Mouse (Mus musculus) G1E (cell line): ENCODE results near the gene Nelfb.

Experiments
- CTCF ChIP-seq: IDR thresholded peaks from 2 replicates; pipeline ENCODE4 v1.5.1; 2012; ENCODE audit warnings: low read depth, low read length, inconsistent platforms, mixed read lengths
- GATA1 ChIP-seq: IDR thresholded peaks from 2 replicates; pipeline ENCODE4 v1.6.1; 2012; ENCODE audit warnings: borderline replicate concordance, low read length, inconsistent platforms, mixed read lengths

- TF ChIP-seq CTCF: peak; percentile 14; the same call in 1 of the 2 replicates
- TF ChIP-seq GATA1: no peak
Measured at GRCm38 (mm10) chr2:25252331-25252730, 41.0 kb upstream of the Nelfb start.
